Mouse (Mus musculus): ENCODE measurements around the gene Vmn2r84. TPM values are rescaled to one million over a fixed set of nuclear protein-coding genes. Genes with fewer than 3 reads are reported as not detected.
"Not testable (repeated sequence)": the region's sequence is repeated elsewhere in the genome, so short reads cannot be mapped to it uniquely, and the experiment has no call there.

Gene Vmn2r84
- polyA plus RNA-seq, 1 experiment: not detected

DNA sequence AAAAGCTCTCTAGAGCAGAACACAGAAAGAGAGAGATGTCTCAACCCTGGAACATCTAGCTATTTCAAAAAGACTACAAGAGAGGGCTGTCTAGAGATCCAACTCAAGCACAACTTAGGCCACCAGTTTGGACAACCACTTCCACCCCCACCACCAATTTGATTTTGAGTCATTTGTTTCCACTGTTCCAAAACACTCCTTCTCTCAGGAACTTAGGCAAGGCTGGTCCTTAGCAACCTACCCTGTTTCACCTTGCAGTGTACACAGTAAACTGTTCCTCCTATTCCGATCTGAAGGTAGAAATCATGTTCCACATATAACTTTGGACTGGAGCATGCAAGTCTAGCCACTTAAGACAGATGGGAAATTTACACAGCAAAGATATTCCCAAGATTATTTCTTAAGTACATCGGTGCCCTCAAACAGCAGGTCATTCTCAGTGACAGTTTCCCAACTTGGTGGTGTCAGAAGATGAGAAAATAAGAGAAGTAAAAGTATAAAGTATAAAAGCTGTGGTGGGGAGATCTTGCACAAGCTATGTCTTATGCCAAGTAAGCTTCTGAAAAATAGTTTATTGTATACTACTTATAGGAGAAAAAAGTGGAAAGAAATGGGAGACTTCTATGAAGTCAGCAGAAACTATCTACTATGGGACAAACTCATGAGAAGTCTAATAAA, 24.0 kb downstream of the Vmn2r84 start:
- Histone ChIP-seq H3K27ac (ENCODE audit: insufficient read depth, low read depth, low read length) (no peak overlapping the region), H3K4me1 (ENCODE audit: control insufficient read depth, insufficient read depth, low read length) (no peaks in the 10 kb centered on the region), H3K4me3 (ENCODE audit: insufficient read depth, low read length) (no peak overlapping the region)
- TF ChIP-seq CTCF (IDR thresholded peaks at IDR 0.05; ENCODE audit: low read depth, low read length) (no peak), POLR2A (IDR thresholded peaks at IDR 0.05; ENCODE audit: borderline replicate concordance, low read depth, low read length) (no peak)

DNA sequence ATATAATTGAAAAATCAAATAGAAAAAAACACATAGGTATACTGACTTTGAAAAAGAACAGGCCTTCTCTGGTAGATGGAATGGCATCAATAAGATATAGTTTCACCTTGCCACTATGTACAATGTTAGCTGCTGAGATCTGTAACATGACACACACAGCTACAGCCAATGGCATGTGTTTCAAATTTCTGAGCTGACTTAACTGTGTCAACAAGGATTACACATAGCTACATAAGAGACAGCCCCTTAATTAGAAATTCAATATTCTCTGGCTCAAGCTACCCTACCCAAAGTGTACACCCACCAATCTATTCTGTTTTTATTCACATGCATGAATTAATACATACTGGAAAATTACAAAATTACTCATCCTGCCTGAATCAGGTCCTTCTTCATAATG, 25.7 kb downstream of the Vmn2r84 start:
- H3K4me3 ChIP-seq (ENCODE audit: insufficient read depth, low read length): no peak overlapping the region

GRCm38 (mm10) chr10:130364766-130365165, 29.4 kb downstream of the Vmn2r84 start:
- Histone ChIP-seq H3K4me3 (ENCODE audit: insufficient read depth, low read length) (no peak overlapping the region), H3K27ac (ENCODE audit: insufficient read depth, low read depth, low read length) (no peak overlapping the region), H3K4me1 (ENCODE audit: control insufficient read depth, insufficient read depth, low read length) (no peaks in the 10 kb centered on the region)
- TF ChIP-seq CTCF (IDR thresholded peaks at IDR 0.05; ENCODE audit: low read depth, low read length) (no peak), POLR2A (IDR thresholded peaks at IDR 0.05; ENCODE audit: borderline replicate concordance, low read depth, low read length) (no peak)

More for the DNA sequence above, 25.7 kb downstream of the Vmn2r84 start:
- no peak for TF ChIP-seq POLR2A (IDR thresholded peaks at IDR 0.05; ENCODE audit: borderline replicate concordance, low read depth, low read length)
- TF ChIP-seq CTCF (IDR thresholded peaks at IDR 0.05; ENCODE audit: low read depth, low read length): no peak
- Histone ChIP-seq H3K4me1 (ENCODE audit: control insufficient read depth, insufficient read depth, low read length) (no peaks in the 10 kb centered on the region), H3K27ac (ENCODE audit: insufficient read depth, low read depth, low read length) (no peak overlapping the region)

DNA sequence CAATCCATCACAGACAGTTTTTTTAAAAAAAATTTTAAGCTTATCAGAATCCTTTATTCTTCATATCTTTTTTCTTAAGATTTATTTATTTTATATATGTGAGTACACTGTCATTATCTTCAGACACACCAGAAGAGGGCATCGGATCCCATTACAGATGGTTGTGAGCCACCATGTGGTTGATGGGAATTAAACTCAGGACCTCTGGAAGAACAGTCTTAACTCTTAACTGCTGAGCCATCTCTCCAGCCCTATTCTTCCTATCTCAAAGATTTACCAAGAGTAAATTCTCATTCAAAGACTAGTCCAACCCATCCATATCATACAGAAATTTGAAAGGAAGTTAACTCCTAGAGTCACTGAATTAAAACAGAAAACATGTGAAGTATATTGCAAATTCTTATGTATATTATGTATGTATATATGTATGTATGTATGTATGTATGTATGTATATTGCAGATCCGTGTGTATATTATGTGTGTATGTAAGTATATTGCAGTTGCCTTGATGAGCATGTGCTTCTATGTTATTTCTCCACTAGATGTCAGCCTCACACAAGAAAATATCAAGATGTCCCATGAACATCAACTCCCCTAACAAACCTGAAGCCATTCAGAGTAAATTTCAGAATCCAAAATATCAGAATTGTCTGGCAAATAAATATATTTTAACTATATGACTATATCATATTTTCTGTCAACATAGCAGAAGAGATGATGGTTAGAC, 30.5 kb downstream of the Vmn2r84 start:
- H3K4me3 ChIP-seq (ENCODE audit: insufficient read depth, low read length): no peak overlapping the region
- H3K4me1 ChIP-seq (ENCODE audit: control insufficient read depth, insufficient read depth, low read length): no peaks in the 10 kb centered on the region
- TF ChIP-seq CTCF (IDR thresholded peaks at IDR 0.05; ENCODE audit: low read depth, low read length) (no peak), POLR2A (IDR thresholded peaks at IDR 0.05; ENCODE audit: borderline replicate concordance, low read depth, low read length) (no peak)
- no peak overlapping the region for H3K27ac ChIP-seq (ENCODE audit: insufficient read depth, low read depth, low read length)

- Histone ChIP-seq H3K27ac (ENCODE audit: insufficient read depth, low read depth, low read length) (no peak overlapping the region), H3K4me3 (ENCODE audit: insufficient read depth, low read length) (no peak overlapping the region), H3K4me1 (ENCODE audit: control insufficient read depth, insufficient read depth, low read length) (no peaks in the 10 kb centered on the region)
- TF ChIP-seq POLR2A (IDR thresholded peaks at IDR 0.05; ENCODE audit: borderline replicate concordance, low read depth, low read length): no peak
- no peak for TF ChIP-seq CTCF (IDR thresholded peaks at IDR 0.05; ENCODE audit: low read depth, low read length)
These were observed 50.1 kb downstream of the Vmn2r84 start for GRCm38 (mm10) chr10:130344056-130344455.

- H3K27ac ChIP-seq (ENCODE audit: insufficient read depth, low read depth, low read length); H3K4me1 ChIP-seq (ENCODE audit: control insufficient read depth, insufficient read depth, low read length); H3K4me3 ChIP-seq (ENCODE audit: insufficient read depth, low read length): not testable (repeated sequence)
These were observed 54.1 kb downstream of the Vmn2r84 start for GRCm38 (mm10) chr10:130340050-130340449.

- Histone ChIP-seq H3K4me1 (ENCODE audit: control insufficient read depth, insufficient read depth, low read length) (no peaks in the 10 kb centered on the region), H3K4me3 (ENCODE audit: insufficient read depth, low read length) (no peak overlapping the region), H3K27ac (ENCODE audit: insufficient read depth, low read depth, low read length) (no peak overlapping the region)
- TF ChIP-seq CTCF (IDR thresholded peaks at IDR 0.05; ENCODE audit: low read depth, low read length) (no peak), POLR2A (IDR thresholded peaks at IDR 0.05; ENCODE audit: borderline replicate concordance, low read depth, low read length) (no peak)
These were observed 56.6 kb downstream of the Vmn2r84 start for GRCm38 (mm10) chr10:130337581-130337980.

DNA sequence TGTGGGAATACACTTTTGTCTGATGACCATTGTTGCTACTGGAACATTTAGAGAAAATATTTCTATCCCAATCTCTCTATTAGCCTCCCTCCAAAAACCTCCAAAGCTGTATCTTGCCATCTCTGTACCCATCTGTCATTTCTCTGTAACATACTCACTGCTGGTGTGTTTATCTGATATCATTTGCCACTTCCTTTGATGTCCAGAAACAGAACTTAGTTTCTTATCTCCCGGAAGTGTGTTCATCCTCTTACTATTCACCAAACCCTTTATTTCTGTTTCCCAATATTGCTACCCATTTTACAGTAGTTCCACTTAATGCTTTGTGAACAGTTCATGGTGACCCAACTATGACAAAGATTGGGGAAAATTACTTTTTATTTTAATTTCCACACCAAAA, 57.7 kb downstream of the Vmn2r84 start:
- H3K4me1 ChIP-seq (ENCODE audit: control insufficient read depth, insufficient read depth, low read length): no peaks in the 10 kb centered on the region
- no peak overlapping the region for H3K4me3 ChIP-seq (ENCODE audit: insufficient read depth, low read length)
- TF ChIP-seq POLR2A (IDR thresholded peaks at IDR 0.05; ENCODE audit: borderline replicate concordance, low read depth, low read length) (no peak), CTCF (IDR thresholded peaks at IDR 0.05; ENCODE audit: low read depth, low read length) (no peak)
- H3K27ac ChIP-seq (ENCODE audit: insufficient read depth, low read depth, low read length): no peak overlapping the region

GRCm38 (mm10) chr10:130330711-130331110, 63.4 kb downstream of the Vmn2r84 start:
- H3K4me1 ChIP-seq (ENCODE audit: control insufficient read depth, insufficient read depth, low read length): no peaks in the 10 kb centered on the region
- no peak overlapping the region for H3K4me3 ChIP-seq (ENCODE audit: insufficient read depth, low read length)
- no peak overlapping the region for H3K27ac ChIP-seq (ENCODE audit: insufficient read depth, low read depth, low read length)
- TF ChIP-seq POLR2A (IDR thresholded peaks at IDR 0.05; ENCODE audit: borderline replicate concordance, low read depth, low read length) (no peak), CTCF (IDR thresholded peaks at IDR 0.05; ENCODE audit: low read depth, low read length) (no peak)

Other genes starting within 250 kb of the Vmn2r84 start
- gene Olfr825, start 227.6 kb downstream of the Vmn2r84 start, polyA plus RNA-seq (2012; ENCODE audit: insufficient read depth, insufficient read length, missing spikeins): not detected in 2 replicates
- not detected in 2 replicates for gene Olfr826, start 210.1 kb downstream of the Vmn2r84 start, polyA plus RNA-seq (2012; ENCODE audit: insufficient read depth, insufficient read length, missing spikeins)
- not detected in 2 replicates for gene Olfr827, start 179.9 kb downstream of the Vmn2r84 start, polyA plus RNA-seq (2012; ENCODE audit: insufficient read depth, insufficient read length, missing spikeins)
- not detected in 2 replicates for gene Neurod4, start 114.1 kb downstream of the Vmn2r84 start, polyA plus RNA-seq (2012; ENCODE audit: insufficient read depth, insufficient read length, missing spikeins)
- not detected in 2 replicates for gene Tespa1, start 71.5 kb downstream of the Vmn2r84 start, polyA plus RNA-seq (2012; ENCODE audit: insufficient read depth, insufficient read length, missing spikeins)
- not detected in 2 replicates for gene Vmn2r85, start 35.4 kb upstream of the Vmn2r84 start, polyA plus RNA-seq (2012; ENCODE audit: insufficient read depth, insufficient read length, missing spikeins)
- gene Vmn2r86, start 61.7 kb upstream of the Vmn2r84 start, polyA plus RNA-seq (2012; ENCODE audit: insufficient read depth, insufficient read length, missing spikeins): not detected in 2 replicates
- gene Vmn2r87, start 103.1 kb upstream of the Vmn2r84 start, polyA plus RNA-seq (2012; ENCODE audit: insufficient read depth, insufficient read length, missing spikeins): not detected in 2 replicates